Mouse (Mus musculus): ENCODE measurements around the gene Tex44. TPM values are rescaled to one million over a fixed set of nuclear protein-coding genes. Genes with fewer than 3 reads are reported as not detected.

Tex44 gene
- not detected in 4 replicates for total RNA-seq (2023)

DNA sequence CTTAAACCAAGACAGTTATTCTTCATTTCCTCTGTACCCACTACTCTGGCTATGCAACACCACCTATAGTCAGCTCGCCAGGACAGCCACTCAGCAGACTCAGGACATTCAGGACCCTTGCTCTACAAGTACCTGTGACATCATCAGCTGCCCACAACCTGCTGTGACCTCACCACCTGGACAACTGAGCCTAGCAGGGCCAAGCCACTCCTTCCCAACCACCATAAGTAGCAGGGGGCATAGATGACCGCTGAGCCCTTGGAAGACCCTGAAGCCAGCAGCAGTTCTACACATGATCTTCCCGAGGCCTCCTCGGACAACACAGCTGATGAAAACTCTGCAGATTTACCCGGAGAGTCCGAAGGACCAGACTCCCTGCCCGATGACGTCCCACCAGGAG, at the start of gene Tex44, which contains the start of gene Nmur1:
TSS of gene Tex44 (plus strand) at position 202 of the 400 bp plus-strand sequence.
TSS of gene Nmur1 (minus strand) at position 101 of the 400 bp plus-strand sequence.

Other genes starting within 250 kb of the Tex44 start
- 19.4 to 26.5 TPM (median 21.7 TPM) in 4 replicates for gene B3gnt7, start 123.5 kb upstream of the Tex44 start, total RNA-seq (2023)
- gene Ncl, start 66.9 kb upstream of the Tex44 start, total RNA-seq (2023), result 523 to 570 TPM (median 562 TPM) in 4 replicates
- gene Nmur1, start 101 bp upstream of the Tex44 start, total RNA-seq (2023), result not detected in 4 replicates
- 1,771 to 1,875 TPM (median 1,797 TPM) in 4 replicates for gene Ptma, start 100.4 kb downstream of the Tex44 start, total RNA-seq (2023)
- gene Pde6d, start 156.3 kb downstream of the Tex44 start, total RNA-seq (2023), result 18.1 to 24.4 TPM (median 21.1 TPM) in 4 replicates
- gene Cops7b, start 156.6 kb downstream of the Tex44 start, total RNA-seq (2023), result 11.9 to 14.8 TPM (median 12.6 TPM) in 4 replicates
- gene Nppc, start 244.2 kb downstream of the Tex44 start, total RNA-seq (2023), result not detected in 4 replicates

Measured in B cell, adult 62 days (primary cell).